Mouse (Mus musculus) stomach, embryonic 15.5 days (tissue): Measurements from ENCODE around the gene Zcchc18. TPM values are rescaled to one million over a fixed set of nuclear protein-coding genes. Genes with fewer than 3 reads are reported as not detected.
"Not testable (repeated sequence)": the region's sequence is repeated elsewhere in the genome, so short reads cannot be mapped to it uniquely, and the experiment has no call there.

ENCODE experiments used
- ATAC-seq: fragments of 200-750 bp; cut with Nextera tagmentation; 2 replicates; pipeline ENCODE4 v1.8.0; 2017; ENCODE audit warnings: low read depth, moderate number of reproducible peaks, moderate TSS enrichment; ENCODE audit not compliant: insufficient read depth, low FRiP score
- H3K27ac ChIP-seq: fragments of 300-500 bp; sonication (generic); 2 replicates; pipeline ENCODE4 v1.5.1; 2015; ENCODE audit warnings: mild to moderate bottlenecking, inconsistent platforms
- H3K27me3 ChIP-seq: fragments of 300-500 bp; sonication (generic); replicated peaks from 2 replicates; pipeline ENCODE4 v1.6.1; 2015; ENCODE audit warnings: inconsistent platforms
- H3K36me3 ChIP-seq: fragments of 300-500 bp; sonication (generic); 2 replicates; pipeline ENCODE4 v1.6.1; 2015; ENCODE audit warnings: inconsistent platforms
- H3K4me1 ChIP-seq: fragments of 300-500 bp; sonication (generic); 2 replicates; pipeline ENCODE4 v1.6.1; 2015; ENCODE audit warnings: inconsistent platforms
- H3K4me2 ChIP-seq: fragments of 300-500 bp; sonication (generic); 2 replicates; pipeline ENCODE4 v1.6.1; 2015; ENCODE audit warnings: mild to moderate bottlenecking, inconsistent platforms
- H3K4me3 ChIP-seq: fragments of 300-500 bp; sonication (generic); replicated peaks from 2 replicates; pipeline ENCODE4 v1.5.1; 2015; ENCODE audit warnings: inconsistent platforms
- H3K9ac ChIP-seq: fragments of 300-500 bp; sonication (generic); 2 replicates; pipeline ENCODE4 v1.6.1; 2015; ENCODE audit warnings: inconsistent platforms
- H3K9me3 ChIP-seq: fragments of 300-500 bp; sonication (generic); 2 replicates; pipeline ENCODE4 v1.6.1; 2016; ENCODE audit warnings: inconsistent platforms
- WGBS: fragments of 180-500 bp; shearing (Covaris S2); methylation state at CpG from one replicate; pipeline ENCODE4 v1.1.7; 2015; 5-methylcytosine and 5-hydroxymethylcytosine counted together
- polyA plus RNA-seq: library from polyadenylated mRNA; unstranded; fragments of >200 nt; fragmentation: Nextera tagmentation; extraction: Ambion mirVana; gene quantifications from 2 replicates; pipeline ENCODE4 v1.2.1, GENCODE M21; 2015

Zcchc18 gene
- polyA plus RNA-seq = 17.5 and 18.2 TPM in 2 replicates

DNA sequence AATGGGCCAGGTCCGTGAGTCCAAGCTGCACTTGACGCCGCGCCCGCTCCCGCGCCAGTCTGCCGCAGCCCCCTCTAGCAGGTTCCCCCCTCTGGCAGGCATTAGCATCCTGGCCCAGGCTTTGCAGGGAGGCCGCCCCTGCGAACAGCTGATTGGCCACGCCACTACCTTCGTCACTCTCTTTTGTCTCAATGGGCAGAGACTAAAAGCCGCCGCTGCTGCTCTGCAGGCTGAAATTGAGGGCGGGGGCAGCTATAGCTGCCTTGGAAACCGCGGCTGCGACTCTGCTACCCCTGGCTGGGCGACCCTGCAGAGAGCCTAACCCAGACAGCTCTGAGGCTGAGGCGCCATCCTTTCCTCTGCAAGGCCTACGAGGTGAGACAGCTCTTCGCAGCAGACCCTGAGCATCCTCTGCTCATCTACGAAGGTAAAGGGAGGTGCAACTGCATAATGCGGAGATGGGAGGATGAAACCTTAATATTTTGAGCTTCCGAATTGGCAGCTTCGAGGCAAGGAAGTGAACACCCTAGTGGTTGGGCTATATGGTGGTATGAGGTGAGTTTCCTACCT lies at the start of gene Zcchc18:
Gene Zcchc18, plus strand, starts transcription at position 178 of the 570 bp plus-strand sequence.
- no peaks in the 10 kb centered on the region for H3K36me3 ChIP-seq
- WGBS = 18% methylated on average over 26 of the region's 26 CpGs
- no peaks in the 10 kb centered on the region for H3K27me3 ChIP-seq
- H3K4me1 ChIP-seq = no peaks in the 10 kb centered on the region
- H3K9me3 ChIP-seq = no peaks in the 10 kb centered on the region
- peak within 1 kb of the TSS; percentile 38 for H3K4me3 ChIP-seq
- H3K4me2 ChIP-seq = peak within 1 kb of the TSS; percentile 70
- no peak within 1 kb of the TSS for H3K27ac ChIP-seq
- H3K9ac ChIP-seq = no peak within 1 kb of the TSS
- peak; percentile 87; the same call in 1 of the 2 replicates for ATAC-seq

DNA sequence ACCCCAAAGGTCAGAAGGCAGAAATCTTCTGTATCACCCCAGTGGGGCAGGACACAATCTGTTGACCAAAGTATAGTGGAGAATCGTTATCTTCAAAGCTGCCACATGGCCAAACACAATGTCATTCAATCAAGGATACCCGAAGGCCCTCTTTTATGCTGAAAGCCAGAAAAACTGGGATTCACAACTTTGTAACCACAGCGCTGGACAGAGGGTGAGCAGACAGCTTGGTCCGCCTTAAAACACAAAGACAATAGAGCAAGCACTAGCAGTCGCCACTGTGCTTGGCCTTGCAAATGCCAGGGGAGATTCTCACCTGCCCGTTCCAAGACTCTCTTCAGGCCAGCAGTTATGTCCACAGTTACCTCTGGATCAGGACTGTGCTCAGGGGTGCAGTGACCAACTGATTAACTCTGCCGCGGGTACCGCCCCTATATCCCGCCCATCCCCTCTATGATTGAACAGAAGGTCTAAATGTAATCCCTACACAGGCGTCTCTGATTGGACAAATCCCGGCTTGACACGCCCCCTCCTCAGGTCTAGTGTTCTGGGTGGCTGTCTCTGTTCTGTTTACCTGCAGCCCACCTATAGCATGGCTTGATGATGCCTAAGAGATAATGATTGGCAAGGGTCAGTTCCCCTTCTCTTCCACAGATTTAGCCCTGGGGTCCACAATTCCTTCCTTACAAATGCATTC lies 35.2 kb upstream of the Zcchc18 start:
- not testable (repeated sequence) for H3K27me3 ChIP-seq, H3K4me1 ChIP-seq, H3K9ac ChIP-seq, H3K27ac ChIP-seq, H3K9me3 ChIP-seq, H3K36me3 ChIP-seq
- peak; percentile 95 for ATAC-seq
- H3K4me3 ChIP-seq = peak overlapping the region; percentile 27
- 26% methylated on average over 13 of the region's 13 CpGs for WGBS
- peak overlapping the region; percentile 46 for H3K4me2 ChIP-seq

DNA sequence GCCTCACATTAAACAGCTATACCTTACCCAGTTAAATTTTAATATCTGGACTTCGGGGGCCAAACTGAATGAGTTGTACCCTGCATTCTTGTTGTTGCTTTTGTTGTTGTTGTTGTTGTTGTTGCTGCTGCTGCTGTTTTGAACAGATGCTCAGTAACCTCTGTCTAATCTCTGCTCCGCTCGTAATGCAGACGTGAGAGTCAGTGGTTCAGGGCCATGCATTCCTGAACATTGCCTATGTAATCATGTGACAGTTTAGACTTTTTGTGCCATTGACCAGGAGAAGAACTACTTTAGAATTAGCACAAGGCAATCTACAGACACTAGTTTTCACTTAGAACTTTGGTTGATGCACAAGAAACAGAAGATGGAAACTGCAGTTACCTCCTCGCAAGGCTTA lies 34.7 kb upstream of the Zcchc18 start:
- not testable (repeated sequence) for H3K9me3 ChIP-seq, H3K9ac ChIP-seq
- WGBS = 61% methylated on average over 5 of the region's 5 CpGs

DNA sequence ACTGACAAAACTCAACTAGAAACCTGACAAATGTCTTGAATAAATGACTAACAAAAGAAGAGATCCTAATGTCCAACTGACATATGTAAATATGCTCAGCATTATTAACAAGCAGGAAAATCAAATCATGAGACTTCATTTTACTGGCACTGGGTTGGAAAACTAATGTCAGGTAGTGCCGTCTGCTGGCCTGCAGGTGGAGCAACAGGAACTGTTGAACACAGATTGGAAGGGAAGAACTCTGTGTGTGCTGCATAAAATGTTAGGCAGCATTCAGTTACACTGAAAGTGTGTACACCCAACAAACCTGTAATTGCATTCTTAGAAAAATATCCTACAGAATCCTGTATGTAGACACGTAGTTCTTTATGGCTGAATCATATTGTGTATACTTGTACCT lies 33.3 kb upstream of the Zcchc18 start:
- no peaks in the 10 kb centered on the region for H3K4me1 ChIP-seq
- no peak overlapping the region for H3K4me2 ChIP-seq
- WGBS = 35% methylated on average over 2 of the region's 2 CpGs
- no peaks in the 10 kb centered on the region for H3K36me3 ChIP-seq
- no peak overlapping the region for H3K4me3 ChIP-seq
- no peaks in the 10 kb centered on the region for H3K9me3 ChIP-seq
- H3K27ac ChIP-seq = no peak overlapping the region
- H3K27me3 ChIP-seq = no peaks in the 10 kb centered on the region
- H3K9ac ChIP-seq = no peak overlapping the region
- ATAC-seq = no peak

More for the DNA sequence above, 34.7 kb upstream of the Zcchc18 start:
- peak overlapping the region; percentile 46 for H3K4me2 ChIP-seq
- H3K27me3 ChIP-seq, ATAC-seq, H3K36me3 ChIP-seq, H3K27ac ChIP-seq, H3K4me1 ChIP-seq: not testable (repeated sequence)
- H3K4me3 ChIP-seq = peak overlapping the region; percentile 27

DNA sequence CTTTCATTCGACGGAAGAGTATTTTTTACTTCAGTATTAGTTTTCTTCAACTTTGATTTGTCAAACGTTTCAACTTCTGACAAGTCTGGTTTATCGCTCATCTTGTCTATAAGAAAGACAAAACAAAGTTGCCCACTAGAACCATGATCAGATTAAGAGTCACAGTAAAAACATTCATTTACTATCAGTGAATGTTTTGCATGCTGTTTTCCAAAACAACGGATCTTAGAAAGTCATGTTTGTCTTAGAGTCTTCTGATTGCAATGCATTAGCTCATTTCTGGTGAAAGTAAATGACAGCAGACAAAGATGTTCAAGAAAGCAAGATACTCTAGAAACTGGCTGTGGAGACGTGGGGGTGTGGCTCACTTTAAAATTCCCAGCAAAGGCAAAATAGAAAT lies 17.6 kb upstream of the Zcchc18 start, which contains the start of gene Tmsb15b2:
Gene Tmsb15b2, minus strand, starts transcription at position 101 of the 400 bp plus-strand sequence.
- Histone ChIP-seq H3K9ac (peak within 1 kb of the TSS; percentile 34; the same call in 1 of the 2 replicates), H3K4me3 (peak within 1 kb of the TSS; percentile 45), H3K4me2 (peak within 1 kb of the TSS; percentile 54)
- H3K36me3 ChIP-seq, ATAC-seq, H3K27me3 ChIP-seq, H3K4me1 ChIP-seq, H3K9me3 ChIP-seq, H3K27ac ChIP-seq: not testable (repeated sequence)
- WGBS = 82% methylated on average over 6 of the region's 6 CpGs

DNA sequence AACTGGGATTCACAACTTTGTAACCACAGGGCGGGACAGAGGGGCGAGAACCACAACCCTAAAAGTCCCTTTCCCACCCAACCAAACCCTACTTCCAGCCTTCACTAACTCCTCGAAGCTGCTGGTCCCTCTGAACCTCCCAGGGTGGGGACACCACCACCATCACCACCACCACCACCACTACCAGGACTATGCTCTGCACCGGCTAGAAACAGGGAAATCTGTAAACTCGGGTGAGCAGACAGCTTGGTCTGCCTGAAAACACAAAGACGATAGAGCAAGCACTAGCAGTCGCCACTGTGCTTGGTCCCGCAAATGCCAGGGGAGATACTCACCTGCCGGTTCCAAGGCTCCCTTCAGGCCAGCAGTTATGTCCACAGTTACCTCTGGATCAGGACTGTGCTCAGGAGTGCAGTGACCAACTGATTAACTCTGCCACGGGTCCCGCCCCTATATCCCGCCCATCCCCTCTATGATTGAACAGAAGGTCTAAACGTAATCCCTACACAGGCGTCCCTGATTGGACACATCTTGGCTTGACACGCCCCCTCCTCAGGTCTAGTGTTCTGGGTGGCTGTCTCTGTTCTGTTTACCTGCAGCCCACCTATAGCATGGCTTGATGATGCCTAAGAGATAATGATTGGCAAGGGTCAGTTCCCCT lies 16.4 kb upstream of the Zcchc18 start, which contains the start of the genes Tmsb15l and Tmsb15b1:
Gene Tmsb15l, minus strand, starts transcription at position 446 of the 661 bp plus-strand sequence.
Gene Tmsb15b1, minus strand, starts transcription at position 451 of the 661 bp plus-strand sequence.
- no peaks in the 10 kb centered on the region for H3K4me1 ChIP-seq
- H3K4me3 ChIP-seq = peak within 1 kb of the TSS; percentile 45
- H3K4me2 ChIP-seq = peak within 1 kb of the TSS; percentile 54
- 26% methylated on average over 15 of the region's 15 CpGs for WGBS
- no peaks in the 10 kb centered on the region for H3K36me3 ChIP-seq
- peak; percentile 100 for ATAC-seq
- H3K9me3 ChIP-seq = no peaks in the 10 kb centered on the region
- H3K9ac ChIP-seq = peak within 1 kb of the TSS; percentile 34
- no peak within 1 kb of the TSS for H3K27ac ChIP-seq
- no peaks in the 10 kb centered on the region for H3K27me3 ChIP-seq

DNA sequence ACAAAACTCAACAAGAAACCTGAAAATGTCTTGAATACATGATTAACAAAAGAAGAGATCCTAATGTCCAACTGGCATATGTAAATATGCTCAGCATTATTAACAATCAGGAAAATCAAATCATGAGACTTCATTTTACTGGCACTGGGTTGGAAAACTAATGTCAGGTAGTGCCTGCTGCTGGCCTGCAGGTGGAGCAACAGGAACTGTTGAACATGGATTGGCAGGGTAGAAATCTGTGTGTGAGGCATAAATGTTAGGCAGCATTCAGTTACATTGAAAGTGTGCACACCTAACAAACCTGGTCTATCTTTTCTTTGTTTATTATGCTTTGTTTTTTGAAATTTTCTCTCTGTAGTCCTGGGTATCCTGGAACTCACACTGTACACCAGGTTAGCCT lies 14.3 kb upstream of the Zcchc18 start:
- H3K9ac ChIP-seq = no peak overlapping the region
- no peaks in the 10 kb centered on the region for H3K36me3 ChIP-seq
- no peaks in the 10 kb centered on the region for H3K9me3 ChIP-seq
- no peak for ATAC-seq
- no peak overlapping the region for H3K4me2 ChIP-seq
- no peak overlapping the region for H3K4me3 ChIP-seq
- no peaks in the 10 kb centered on the region for H3K4me1 ChIP-seq
- no peaks in the 10 kb centered on the region for H3K27me3 ChIP-seq
- no peak overlapping the region for H3K27ac ChIP-seq

DNA sequence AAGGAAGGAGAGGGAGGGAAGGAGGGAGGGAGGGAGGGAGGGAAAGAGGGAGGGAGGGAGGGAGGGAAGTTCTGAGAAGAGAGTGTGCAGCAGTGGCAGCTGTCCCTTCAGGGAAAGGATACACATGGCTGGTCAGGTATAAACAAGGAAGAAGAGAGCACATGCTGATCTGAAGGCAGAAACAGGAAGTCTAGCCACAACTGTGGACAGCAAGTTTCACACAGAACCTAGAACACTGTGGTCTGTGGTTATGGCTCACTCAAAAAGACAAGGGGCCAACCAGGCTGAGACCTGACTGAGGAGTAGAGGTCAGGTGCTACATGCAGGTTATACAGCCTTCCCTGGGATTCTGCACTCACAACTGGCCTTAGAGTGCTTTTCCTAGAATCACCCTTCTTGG lies 6.9 kb upstream of the Zcchc18 start:
- no peaks in the 10 kb centered on the region for H3K4me1 ChIP-seq
- no peaks in the 10 kb centered on the region for H3K36me3 ChIP-seq
- no peak overlapping the region for H3K9ac ChIP-seq
- H3K27me3 ChIP-seq = no peaks in the 10 kb centered on the region
- no peaks in the 10 kb centered on the region for H3K9me3 ChIP-seq
- no peak for ATAC-seq
- H3K4me2 ChIP-seq = no peak overlapping the region
- no peak overlapping the region for H3K27ac ChIP-seq
- H3K4me3 ChIP-seq = no peak overlapping the region

DNA sequence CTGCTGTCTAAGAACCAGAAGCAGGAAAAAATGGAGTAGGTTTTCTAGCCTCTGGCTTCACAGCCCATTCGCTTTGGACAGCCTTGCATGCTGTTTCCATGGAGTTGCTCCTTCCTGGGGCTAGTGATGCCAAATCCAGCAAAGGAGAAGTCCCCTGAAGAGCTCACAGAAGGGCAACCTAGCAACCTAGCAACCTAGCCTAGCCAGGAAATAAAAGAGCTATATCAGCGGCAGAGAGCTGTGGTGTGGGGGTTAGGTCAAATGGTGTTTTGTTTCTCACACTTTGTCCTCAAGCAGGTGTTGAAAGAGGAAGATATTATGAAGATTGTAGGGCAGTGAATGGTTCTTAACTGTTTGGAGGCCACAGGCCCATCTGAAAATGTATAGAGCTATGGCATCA lies 1.7 kb upstream of the Zcchc18 start:
- H3K4me2 ChIP-seq = no peak overlapping the region
- WGBS = 62% methylated on average over 2 of the region's 2 CpGs
- no peak overlapping the region for H3K9ac ChIP-seq
- no peak for ATAC-seq
- no peaks in the 10 kb centered on the region for H3K27me3 ChIP-seq
- no peak overlapping the region for H3K27ac ChIP-seq
- no peaks in the 10 kb centered on the region for H3K36me3 ChIP-seq
- no peak overlapping the region for H3K4me3 ChIP-seq
- no peaks in the 10 kb centered on the region for H3K4me1 ChIP-seq
- H3K9me3 ChIP-seq = no peaks in the 10 kb centered on the region

DNA sequence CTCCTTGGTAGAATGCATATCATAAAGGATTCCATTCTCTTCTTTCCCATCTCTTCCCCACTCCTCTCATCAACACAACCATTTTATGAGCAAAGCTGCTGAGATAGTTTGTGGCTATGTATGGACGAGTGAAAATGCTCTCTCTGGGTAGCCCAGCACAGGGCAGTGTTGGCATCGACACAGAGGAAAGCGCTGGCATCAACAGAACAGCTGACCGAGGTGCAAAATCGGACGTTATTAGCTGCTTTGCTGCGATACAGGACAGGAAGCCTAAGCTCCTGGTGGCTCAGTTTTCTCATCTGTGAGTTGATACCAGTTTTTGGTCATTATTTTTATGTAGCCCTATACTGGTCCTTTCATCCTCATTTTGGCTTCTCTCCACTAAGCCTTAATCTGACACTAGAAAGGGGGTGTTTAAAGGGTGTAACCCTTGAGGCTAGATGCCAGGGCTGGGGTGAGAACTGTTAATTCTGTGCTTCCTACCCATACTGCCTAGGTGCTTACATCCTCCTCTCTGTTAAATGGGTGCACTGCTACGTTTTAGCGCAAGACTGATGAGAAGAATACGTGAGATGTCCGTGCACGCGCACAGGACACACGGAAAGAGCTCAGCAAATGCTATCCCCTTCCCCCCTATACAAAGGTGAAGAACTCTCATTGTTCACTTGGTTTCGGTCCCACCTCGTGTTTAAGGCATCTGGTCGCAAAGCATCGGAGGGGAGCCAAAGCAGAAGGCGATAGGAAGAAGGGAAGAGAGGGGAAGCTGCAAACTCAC lies 577 bp upstream of the Zcchc18 start:
- WGBS = 18% methylated on average over 19 of the region's 19 CpGs

DNA sequence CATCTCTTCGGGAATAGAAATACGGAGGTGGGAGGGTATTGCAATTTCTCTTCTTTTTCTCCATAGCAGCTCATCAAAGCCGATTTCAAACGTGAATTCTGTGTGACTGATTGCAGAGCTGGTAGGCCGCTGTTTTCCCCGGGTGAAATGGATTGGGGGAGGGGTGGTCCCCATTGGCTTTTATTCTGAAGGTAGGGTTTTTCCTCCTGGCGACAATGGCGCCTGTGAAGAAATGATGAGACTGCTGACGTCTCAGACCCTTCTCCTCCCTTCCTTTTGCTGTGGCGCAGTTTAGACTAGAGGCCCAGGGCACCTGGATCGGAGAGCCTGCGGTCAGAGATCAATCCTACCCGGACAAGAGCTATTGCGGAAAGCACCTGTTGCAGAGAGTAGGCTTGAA lies 686 bp downstream of the Zcchc18 start:
- Histone ChIP-seq H3K27ac (no peak overlapping the region), H3K9ac (no peak overlapping the region), H3K36me3 (no peaks in the 10 kb centered on the region), H3K9me3 (no peaks in the 10 kb centered on the region), H3K4me2 (peak overlapping the region; percentile 70), H3K27me3 (no peaks in the 10 kb centered on the region), H3K4me1 (no peaks in the 10 kb centered on the region), H3K4me3 (peak overlapping the region; percentile 38; the same call in 1 of the 2 replicates)
- WGBS = 48% methylated on average over 14 of the region's 14 CpGs
- no peak for ATAC-seq

More for the DNA sequence above, 577 bp upstream of the Zcchc18 start:
- Histone ChIP-seq H3K27ac (no peak overlapping the region), H3K36me3 (no peaks in the 10 kb centered on the region), H3K9me3 (no peaks in the 10 kb centered on the region), H3K9ac (no peak overlapping the region), H3K4me1 (no peaks in the 10 kb centered on the region), H3K4me3 (peak overlapping the region; percentile 38), H3K27me3 (no peaks in the 10 kb centered on the region), H3K4me2 (peak overlapping the region; percentile 70)
- no peak for ATAC-seq
